Mouse (Mus musculus) bone marrow macrophage, adult 2 months (primary cell): ENCODE measurements around the gene Ddx21.

Source experiments
- CTCF ChIP-seq: IDR thresholded peaks from 2 replicates; pipeline ENCODE4 v1.5.1; 2012; ENCODE audit warnings: low read depth, mild to moderate bottlenecking, low read length, moderate library complexity
- POLR2A ChIP-seq: IDR thresholded peaks from 2 replicates; pipeline ENCODE4 v1.6.1; 2012; ENCODE audit warnings: mild to moderate bottlenecking, low read depth, low read length, borderline replicate concordance

GRCm38 (mm10) chr10:62532832-62533231, 69.2 kb downstream of the Ddx21 start:
- TF ChIP-seq CTCF (no peak), POLR2A (no peak)
